Mouse (Mus musculus): ENCODE data around the gene Rnf115. TPM values are rescaled to one million over a fixed set of nuclear protein-coding genes. Genes with fewer than 3 reads are reported as not detected.

The Rnf115 gene
- polyA plus RNA-seq, 1 experiment from 2014 or later = 59.8 TPM

- no peak for ATAC-seq
- no peak overlapping the region for H3K9ac ChIP-seq (replicated peaks; ENCODE audit: low read depth, low read length)
- H3K4me2 ChIP-seq (ENCODE audit: low read length) = no peak overlapping the region
- H3K4me1 ChIP-seq (replicated peaks; ENCODE audit: control insufficient read depth, insufficient read depth, low read length) = peaks cover 4% of the 10 kb centered on the region; the same call in 1 of the 2 replicates
- 94% methylated on average over 11 of the region's 11 CpGs for WGBS
- no peaks in the 10 kb centered on the region for H3K9me3 ChIP-seq (ENCODE audit: control insufficient read depth, low read length)
- peaks cover 8% of the 10 kb centered on the region for H3K36me3 ChIP-seq (ENCODE audit: control insufficient read depth, insufficient read depth)
- H3K27ac ChIP-seq (ENCODE audit: low read length) = no peak overlapping the region
- no peaks in the 10 kb centered on the region for H3K27me3 ChIP-seq (replicated peaks; ENCODE audit: control insufficient read depth, insufficient read depth, low read length)
- H3K4me3 ChIP-seq (replicated peaks; ENCODE audit: low read length) = no peak overlapping the region
Observed at GRCm38 (mm10) chr3:96706217-96706616, 21.2 kb upstream of the Rnf115 start.

GRCm38 (mm10) chr3:96706984-96707383, 20.5 kb upstream of the Rnf115 start:
- no peaks in the 10 kb centered on the region for H3K9me3 ChIP-seq (ENCODE audit: control insufficient read depth, low read length)
- H3K9ac ChIP-seq (replicated peaks; ENCODE audit: low read depth, low read length) = no peak overlapping the region
- WGBS = 79% methylated on average over 7 of the region's 7 CpGs
- no peaks in the 10 kb centered on the region for H3K27me3 ChIP-seq (replicated peaks; ENCODE audit: control insufficient read depth, insufficient read depth, low read length)
- H3K36me3 ChIP-seq (ENCODE audit: control insufficient read depth, insufficient read depth) = peaks cover 12% of the 10 kb centered on the region
- no peak overlapping the region for H3K4me3 ChIP-seq (replicated peaks; ENCODE audit: low read length)
- peaks cover 4% of the 10 kb centered on the region; the same call in 1 of the 2 replicates for H3K4me1 ChIP-seq (replicated peaks; ENCODE audit: control insufficient read depth, insufficient read depth, low read length)
- H3K27ac ChIP-seq (ENCODE audit: low read length) = no peak overlapping the region
- ATAC-seq = no peak
- no peak overlapping the region for H3K4me2 ChIP-seq (ENCODE audit: low read length)

DNA sequence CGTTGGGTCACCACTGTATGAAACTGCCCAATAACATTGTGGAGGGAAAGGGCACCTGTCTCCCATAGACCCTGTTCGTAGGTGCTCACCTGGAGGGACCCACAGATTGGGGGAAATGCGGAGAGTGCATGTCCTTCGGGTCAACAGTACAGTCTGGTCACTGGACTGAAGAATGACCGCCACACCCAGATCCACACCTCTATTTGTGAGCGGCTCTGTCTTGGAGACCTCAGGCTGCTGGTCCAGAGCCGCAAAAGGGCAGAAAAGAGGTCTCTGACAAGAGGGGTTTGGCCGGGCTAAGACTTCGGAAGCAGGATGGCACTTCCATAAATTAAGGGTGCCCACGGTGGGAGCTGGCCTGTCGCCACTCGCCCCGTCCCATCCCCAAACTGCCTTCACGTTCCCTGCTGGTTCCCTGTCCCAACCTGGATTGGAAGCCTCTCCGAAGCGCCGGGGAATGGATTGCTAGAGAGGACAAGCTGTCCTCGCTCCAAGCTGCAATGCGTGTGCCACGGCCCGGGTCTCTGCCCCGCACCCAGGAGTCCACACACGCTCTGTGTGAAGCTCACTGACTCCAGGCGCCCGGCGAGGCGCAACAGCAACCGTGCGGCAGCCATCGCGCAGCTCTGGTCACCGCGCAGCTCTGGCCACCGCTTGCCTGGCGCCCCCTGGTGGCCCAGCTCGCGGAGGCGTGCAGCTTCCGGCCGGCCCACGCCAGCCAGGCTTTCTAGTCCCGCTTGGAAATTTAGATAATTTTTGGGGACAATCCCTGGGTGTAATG, 19.4 kb upstream of the Rnf115 start, which contains the start of gene Nudt17:
Gene Nudt17, minus strand, starts transcription at position 660 of the 781 bp plus-strand sequence.
- peak within 1 kb of the TSS; percentile 56 for H3K4me3 ChIP-seq (replicated peaks; ENCODE audit: low read length)
- WGBS = 5% methylated on average over 42 of the region's 42 CpGs
- H3K27me3 ChIP-seq (replicated peaks; ENCODE audit: control insufficient read depth, insufficient read depth, low read length) = no peaks in the 10 kb centered on the region
- peak within 1 kb of the TSS; percentile 90 for H3K4me2 ChIP-seq (ENCODE audit: low read length)
- ATAC-seq = peak; percentile 91
- no peaks in the 10 kb centered on the region for H3K9me3 ChIP-seq (ENCODE audit: control insufficient read depth, low read length)
- no peak within 1 kb of the TSS for H3K27ac ChIP-seq (ENCODE audit: low read length)
- peak within 1 kb of the TSS; percentile 72 for H3K9ac ChIP-seq (replicated peaks; ENCODE audit: low read depth, low read length)
- H3K36me3 ChIP-seq (ENCODE audit: control insufficient read depth, insufficient read depth) = peaks cover 12% of the 10 kb centered on the region
- peaks cover 4% of the 10 kb centered on the region; the same call in 1 of the 2 replicates for H3K4me1 ChIP-seq (replicated peaks; ENCODE audit: control insufficient read depth, insufficient read depth, low read length)

GRCm38 (mm10) chr3:96708684-96709064, 18.8 kb upstream of the Rnf115 start:
- Histone ChIP-seq H3K4me2 (ENCODE audit: low read length) (peak overlapping the region; percentile 90), H3K9me3 (ENCODE audit: control insufficient read depth, low read length) (no peaks in the 10 kb centered on the region), H3K9ac (replicated peaks; ENCODE audit: low read depth, low read length) (peak overlapping the region; percentile 72; the same call in 1 of the 2 replicates), H3K4me3 (replicated peaks; ENCODE audit: low read length) (peak overlapping the region; percentile 56), H3K27ac (ENCODE audit: low read length) (no peak overlapping the region), H3K36me3 (ENCODE audit: control insufficient read depth, insufficient read depth) (peaks cover 13% of the 10 kb centered on the region), H3K27me3 (replicated peaks; ENCODE audit: control insufficient read depth, insufficient read depth, low read length) (no peaks in the 10 kb centered on the region), H3K4me1 (replicated peaks; ENCODE audit: control insufficient read depth, insufficient read depth, low read length) (peaks cover 4% of the 10 kb centered on the region; the same call in 1 of the 2 replicates)
- no peak for ATAC-seq
- WGBS = 41% methylated on average over 2 of the region's 2 CpGs

DNA sequence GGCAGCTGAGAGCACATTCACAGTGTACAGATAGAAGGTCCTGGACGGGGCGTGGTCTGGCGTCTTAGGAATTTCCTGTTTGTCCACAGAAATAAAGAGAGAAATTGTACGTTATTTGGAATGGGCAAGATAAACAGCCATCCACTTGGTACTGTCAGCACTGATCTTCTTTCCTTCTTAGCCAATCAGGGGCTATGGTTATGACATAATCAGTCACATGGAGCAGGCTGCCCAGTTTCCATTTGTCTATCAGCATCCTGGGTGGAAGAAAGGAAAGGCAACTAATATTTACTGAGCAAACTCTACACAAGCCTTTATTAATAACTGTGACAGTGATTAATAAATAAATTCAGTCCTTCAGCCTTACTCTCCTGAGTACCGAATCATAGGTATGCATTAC, 13.2 kb upstream of the Rnf115 start:
- no peak overlapping the region for H3K9ac ChIP-seq (replicated peaks; ENCODE audit: low read depth, low read length)
- 96% methylated on average over 5 of the region's 5 CpGs for WGBS
- no peaks in the 10 kb centered on the region for H3K4me1 ChIP-seq (replicated peaks; ENCODE audit: control insufficient read depth, insufficient read depth, low read length)
- no peak for ATAC-seq
- H3K27me3 ChIP-seq (replicated peaks; ENCODE audit: control insufficient read depth, insufficient read depth, low read length) = no peaks in the 10 kb centered on the region
- H3K4me2 ChIP-seq (ENCODE audit: low read length) = no peak overlapping the region
- no peak overlapping the region for H3K4me3 ChIP-seq (replicated peaks; ENCODE audit: low read length)
- no peaks in the 10 kb centered on the region for H3K9me3 ChIP-seq (ENCODE audit: control insufficient read depth, low read length)
- H3K27ac ChIP-seq (ENCODE audit: low read length) = no peak overlapping the region
- peaks cover 25% of the 10 kb centered on the region for H3K36me3 ChIP-seq (ENCODE audit: control insufficient read depth, insufficient read depth)

DNA sequence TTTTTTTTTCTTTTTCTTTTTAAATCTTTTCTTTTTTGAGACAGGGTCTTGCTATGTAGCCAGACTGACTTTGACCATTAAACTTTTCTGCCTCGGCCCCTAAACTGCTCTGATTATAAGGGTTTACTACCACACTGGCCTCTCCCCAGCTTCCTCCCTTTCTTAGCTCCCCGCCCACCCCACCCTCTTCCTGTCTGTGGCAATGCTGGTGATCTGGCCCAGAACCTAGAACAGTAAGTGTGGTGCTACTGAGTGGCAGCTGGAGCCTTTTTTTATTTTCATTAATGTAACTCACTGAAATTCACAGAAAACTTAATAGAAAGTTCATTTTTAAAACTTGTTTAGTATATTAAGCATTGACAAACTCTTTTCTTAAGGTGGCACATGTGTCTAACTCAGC, 11.6 kb upstream of the Rnf115 start:
- Histone ChIP-seq H3K4me3 (replicated peaks; ENCODE audit: low read length) (no peak overlapping the region), H3K27ac (ENCODE audit: low read length) (no peak overlapping the region), H3K9me3 (ENCODE audit: control insufficient read depth, low read length) (no peaks in the 10 kb centered on the region), H3K36me3 (ENCODE audit: control insufficient read depth, insufficient read depth) (peaks cover 21% of the 10 kb centered on the region), H3K27me3 (replicated peaks; ENCODE audit: control insufficient read depth, insufficient read depth, low read length) (no peaks in the 10 kb centered on the region), H3K4me1 (replicated peaks; ENCODE audit: control insufficient read depth, insufficient read depth, low read length) (no peaks in the 10 kb centered on the region), H3K4me2 (ENCODE audit: low read length) (no peak overlapping the region), H3K9ac (replicated peaks; ENCODE audit: low read depth, low read length) (no peak overlapping the region)
- WGBS = 91% methylated on average over 2 of the region's 2 CpGs
- ATAC-seq = no peak

DNA sequence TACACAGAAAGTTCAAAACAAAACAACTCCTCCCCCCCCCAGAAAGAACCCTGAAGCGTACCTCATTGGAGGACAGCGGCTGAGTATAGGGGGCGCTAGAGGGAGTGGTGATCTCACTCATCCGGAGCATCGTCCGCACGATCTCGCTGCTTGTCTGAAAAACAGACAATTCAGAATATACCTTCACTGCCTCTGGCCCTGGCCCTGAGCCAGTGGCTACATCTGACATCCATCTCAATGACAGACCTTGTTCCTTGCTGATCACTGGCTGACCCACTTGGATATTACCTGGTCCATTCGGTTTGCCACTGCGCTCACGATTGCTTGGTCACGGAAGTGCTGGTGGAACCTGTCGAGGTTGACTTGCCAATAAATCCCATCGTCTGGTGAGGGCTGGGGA, 8.3 kb upstream of the Rnf115 start:
- Histone ChIP-seq H3K4me1 (replicated peaks; ENCODE audit: control insufficient read depth, insufficient read depth, low read length) (no peaks in the 10 kb centered on the region), H3K9ac (replicated peaks; ENCODE audit: low read depth, low read length) (no peak overlapping the region), H3K4me2 (ENCODE audit: low read length) (no peak overlapping the region; the same call in 1 of the 2 replicates), H3K27me3 (replicated peaks; ENCODE audit: control insufficient read depth, insufficient read depth, low read length) (no peaks in the 10 kb centered on the region), H3K9me3 (ENCODE audit: control insufficient read depth, low read length) (no peaks in the 10 kb centered on the region), H3K36me3 (ENCODE audit: control insufficient read depth, insufficient read depth) (peaks cover 12% of the 10 kb centered on the region), H3K4me3 (replicated peaks; ENCODE audit: low read length) (no peak overlapping the region), H3K27ac (ENCODE audit: low read length) (no peak overlapping the region)
- 37% methylated on average over 14 of the region's 14 CpGs for WGBS
- ATAC-seq = no peak

GRCm38 (mm10) chr3:96727828-96728633, 567 bp downstream of the Rnf115 start:
- Histone ChIP-seq H3K9me3 (ENCODE audit: control insufficient read depth, low read length) (no peaks in the 10 kb centered on the region), H3K36me3 (ENCODE audit: control insufficient read depth, insufficient read depth) (0 out of 2 replicates have a peak, but pooled peaks cover 4% of the 10 kb centered on the region), H3K27me3 (replicated peaks; ENCODE audit: control insufficient read depth, insufficient read depth, low read length) (no peaks in the 10 kb centered on the region), H3K4me1 (replicated peaks; ENCODE audit: control insufficient read depth, insufficient read depth, low read length) (peaks cover 17% of the 10 kb centered on the region), H3K9ac (replicated peaks; ENCODE audit: low read depth, low read length) (peak overlapping the region; percentile 87), H3K4me2 (ENCODE audit: low read length) (peak overlapping the region; percentile 78), H3K27ac (ENCODE audit: low read length) (peak overlapping the region; percentile 75), H3K4me3 (replicated peaks; ENCODE audit: low read length) (peak overlapping the region; percentile 98)
- WGBS = under 1% methylated on average over 42 of the region's 42 CpGs
- ATAC-seq = peak; percentile 45

Measured in forebrain, embryonic 16.5 days (tissue).